Mouse (Mus musculus) gastrocnemius, postnatal 25 days (tissue): Measurements from ENCODE around the gene Plxna3. TPM values are rescaled to one million over a fixed set of nuclear protein-coding genes. Genes with fewer than 3 reads are reported as not detected.

Source experiments
- DNase-seq: peaks from one replicate; pipeline ENCODE4 v3.0.0; 2022
- microRNA-seq, 2 experiments: library from miRNA; unstranded; fragments of <30 nt; microRNA quantifications; one replicate each; pipeline ENCODE4 v1.2.0; 2021; ENCODE audit warnings: borderline replicate concordance in 2 of 2
- total RNA-seq, 2 experiments: library from RNA; stranded (reverse); gene quantifications; 1 replicate in 1 of 2; 2 replicates in 1 of 2; pipeline ENCODE4 v1.2.3; 2021

Plxna3 gene
- total RNA-seq, 2 experiments from 2014 or later: 0.46 to 0.94 TPM

- peak; percentile 69 for DNase-seq
Measured at GRCm38 (mm10) chrX:74368209-74368909, 39.5 kb downstream of the Plxna3 start.

- peak; percentile 89 for DNase-seq
Measured at GRCm38 (mm10) chrX:74372888-74373549, 44.2 kb downstream of the Plxna3 start, which contains the start of the genes Ubl4a and Slc10a3. Gene Ubl4a (minus strand): TSS chrX:74373218. Gene Slc10a3 (minus strand): TSS chrX:74373349.

- no peak for DNase-seq
Measured at GRCm38 (mm10) chrX:74384451-74384850, 55.6 kb downstream of the Plxna3 start.

GRCm38 (mm10) chrX:74388153-74388552 is 59.3 kb downstream of the Plxna3 start:
- no peak for DNase-seq

- peak; percentile 79 for DNase-seq
Measured at GRCm38 (mm10) chrX:74392535-74393443, 63.9 kb downstream of the Plxna3 start, which contains the start of the genes Fam3a and Ikbkg. Gene Fam3a (minus strand): TSS chrX:74393272. Gene Ikbkg (plus strand): TSS chrX:74393290.

Small RNAs within 50 kb of the gene (microRNA-seq; reads per million reads assigned to microRNA genes)
- gene Mir7092: 0 reads per million in 2 experiments

Other genes with a start within 250 kb of the Plxna3 start
- not detected for gene Opn1mw, start 201.6 kb upstream of the Plxna3 start, total RNA-seq
- 10 to 100 TPM; 21.1 to 23.1 TPM for gene Mecp2, start 193.7 kb upstream of the Plxna3 start, total RNA-seq
- gene Tex28, start 161.2 kb upstream of the Plxna3 start, total RNA-seq: not detected
- not detected for gene Tktl1, start 151.8 kb upstream of the Plxna3 start, total RNA-seq
- 10 to 100 TPM; 47.7 to 64.7 TPM for gene Flna, start 79.2 kb upstream of the Plxna3 start, total RNA-seq
- gene Emd, start 74.4 kb upstream of the Plxna3 start, total RNA-seq: 10 to 100 TPM; 20.1 to 20.3 TPM
- gene Rpl10, start 58.3 kb upstream of the Plxna3 start, total RNA-seq: 100 to 1,000 TPM; 164 to 171 TPM
- gene Taz, start 47.2 kb upstream of the Plxna3 start, total RNA-seq: 10 to 100 TPM; 40.4 to 43.5 TPM
- gene Dnase1l1, start 46.7 kb upstream of the Plxna3 start, total RNA-seq: 10 to 100 TPM; 90.3 to 95.9 TPM
- 10 to 100 TPM; 70.9 to 94.0 TPM for gene Atp6ap1, start 32.0 kb upstream of the Plxna3 start, total RNA-seq
- gene Gdi1, start 24.1 kb upstream of the Plxna3 start, total RNA-seq: 10 to 100 TPM; 28.2 to 42.7 TPM
- gene Fam50a, start 16.0 kb upstream of the Plxna3 start, total RNA-seq: 10 to 100 TPM; 20.5 to 22.5 TPM
- gene Lage3, start 24.6 kb downstream of the Plxna3 start, total RNA-seq: 10 to 100 TPM; 32.2 to 36.5 TPM
- 10 to 100 TPM; 48.1 to 52.1 TPM for gene Ubl4a, start 44.2 kb downstream of the Plxna3 start, total RNA-seq
- 1 to 10 TPM; 2.3 to 2.6 TPM for gene Slc10a3, start 44.3 kb downstream of the Plxna3 start, total RNA-seq
- 10 to 100 TPM; 10.9 to 11.5 TPM for gene Fam3a, start 64.2 kb downstream of the Plxna3 start, total RNA-seq
- gene Ikbkg, start 64.2 kb downstream of the Plxna3 start, total RNA-seq: 10 to 100 TPM; 19.5 to 23.8 TPM
- 1 to 10 TPM; 3.3 to 7.4 TPM for gene G6pdx, start 100.1 kb downstream of the Plxna3 start, total RNA-seq
- not detected for gene Gm6880, start 152.3 kb downstream of the Plxna3 start, total RNA-seq
- not detected for gene Olfr1326-ps1, start 245.8 kb downstream of the Plxna3 start, total RNA-seq